Mouse (Mus musculus): ENCODE data around the gene Lag3.

DNA sequence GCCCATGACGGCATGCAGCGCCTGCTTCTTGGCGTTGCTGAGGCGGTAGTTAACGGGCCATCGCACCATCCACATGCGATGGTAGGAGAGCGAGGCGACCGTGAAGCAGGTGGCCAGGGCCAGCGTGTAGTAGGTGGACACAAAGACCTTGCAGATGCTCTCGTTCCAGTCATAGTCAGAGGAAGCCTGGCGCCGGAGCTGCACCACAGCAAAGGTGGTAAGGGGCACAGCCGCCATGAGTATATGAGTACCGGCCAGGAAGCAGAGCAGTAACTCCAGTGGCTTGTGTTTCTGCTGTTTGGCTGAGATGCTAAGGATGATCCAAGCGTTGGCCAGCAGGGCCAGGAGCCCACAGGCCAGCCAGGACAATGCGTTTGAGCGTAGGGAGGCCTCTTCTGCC, 50.2 kb downstream of the Lag3 start:
- TF ChIP-seq CTCF (IDR thresholded peaks at IDR 0.05): no peak
- TF ChIP-seq EP300 (IDR thresholded peaks at IDR 0.05): no peak

Measured in lung, postnatal 0 days (tissue).